Mouse (Mus musculus) heart, embryonic 14.5 days (tissue): ENCODE data around the gene Plch1. TPM values are rescaled to one million over a fixed set of nuclear protein-coding genes. Genes with fewer than 3 reads are reported as not detected.

Source experiments
- ATAC-seq: fragments of 200-750 bp; cut with Nextera tagmentation; 2 replicates; pipeline ENCODE4 v1.8.0; 2017; ENCODE audit warnings: low read depth, moderate TSS enrichment; ENCODE audit not compliant: insufficient number of reproducible peaks, insufficient read depth, low FRiP score
- H3K27ac ChIP-seq, 2 experiments: fragments of 200-500 bp in 1 of 2; fragments of 300-500 bp in 1 of 2; sonication (generic) in 1 of 2; replicated peaks in 1 of 2; 2 replicates each; pipeline ENCODE4 v1.5.1; 2012 to 2014; ENCODE audit warnings: low read depth in 2 of 2, low read length in 2 of 2, control low read depth in 1 of 2, mild to moderate bottlenecking in 1 of 2, mixed read lengths in 1 of 2; ENCODE audit not compliant: control insufficient read depth in 1 of 2, insufficient read depth in 1 of 2
- H3K27me3 ChIP-seq: fragments of 300-500 bp; sonication (generic); 2 replicates; pipeline ENCODE4 v1.6.1; 2014; ENCODE audit warnings: mild to moderate bottlenecking, low read length, control low read depth; ENCODE audit not compliant: control insufficient read depth, insufficient read depth
- H3K36me3 ChIP-seq: fragments of 300-500 bp; sonication (generic); 2 replicates; pipeline ENCODE4 v1.6.1; 2014; ENCODE audit warnings: mild to moderate bottlenecking, control low read depth, low read length, mixed read lengths; ENCODE audit not compliant: control insufficient read depth, insufficient read depth
- H3K4me1 ChIP-seq, 2 experiments: fragments of 200-500 bp in 1 of 2; fragments of 300-500 bp in 1 of 2; sonication (generic) in 1 of 2; 2 replicates each; pipeline ENCODE4 v1.6.1; 2012 to 2014; ENCODE audit warnings: low read length in 2 of 2, control low read depth in 1 of 2, mixed read lengths in 1 of 2; ENCODE audit not compliant: control insufficient read depth in 2 of 2, insufficient read depth in 2 of 2
- H3K4me2 ChIP-seq: fragments of 300-500 bp; sonication (generic); 2 replicates; pipeline ENCODE4 v1.6.1; 2014; ENCODE audit warnings: mild to moderate bottlenecking, low read length
- H3K4me3 ChIP-seq, 2 experiments: fragments of 200-500 bp in 1 of 2; fragments of 300-500 bp in 1 of 2; sonication (generic) in 1 of 2; 2 replicates each; pipeline ENCODE4 v1.5.1; 2012 to 2014; ENCODE audit warnings: low read length in 2 of 2, mild to moderate bottlenecking in 2 of 2, control low read depth in 1 of 2, low read depth in 1 of 2, moderate library complexity in 1 of 2; ENCODE audit not compliant: control insufficient read depth in 1 of 2, insufficient read depth in 1 of 2
- H3K9ac ChIP-seq: fragments of 300-500 bp; sonication (generic); 2 replicates; pipeline ENCODE4 v1.6.1; 2014; ENCODE audit warnings: mild to moderate bottlenecking, low read length
- H3K9me3 ChIP-seq: fragments of 300-500 bp; sonication (generic); 2 replicates; pipeline ENCODE4 v1.6.1; 2016; ENCODE audit warnings: low read length, control low read depth; ENCODE audit not compliant: control insufficient read depth
- WGBS: fragments of 180-500 bp; shearing (Covaris S2); extraction: QIAGEN DNeasy Blood & Tissue Kit; methylation state at CpG from one replicate; pipeline ENCODE4 v1.1.7; 2014; 5-methylcytosine and 5-hydroxymethylcytosine counted together
- polyA plus RNA-seq: library from polyadenylated mRNA; unstranded; fragments of >200 nt; fragmentation: Nextera tagmentation; extraction: Ambion mirVana; gene quantifications from 2 replicates; pipeline ENCODE4 v1.2.1, GENCODE M21; 2014

The Plch1 gene
- polyA plus RNA-seq, 1 experiment from 2014 or later = 0.31 TPM

- ATAC-seq = no peak
- H3K4me2 ChIP-seq = no peak overlapping the region
- H3K36me3 ChIP-seq = no peaks in the 10 kb centered on the region
- H3K4me1 ChIP-seq = no peaks in the 10 kb centered on the region
- no peak overlapping the region for H3K27ac ChIP-seq
- no peak overlapping the region for H3K4me3 ChIP-seq
- H3K9ac ChIP-seq = no peak overlapping the region
- no peaks in the 10 kb centered on the region for H3K27me3 ChIP-seq
- H3K9me3 ChIP-seq = no peaks in the 10 kb centered on the region
These were observed 63.5 kb downstream of the Plch1 start for GRCm38 (mm10) chr3:63835816-63836215.

GRCm38 (mm10) chr3:63823874-63824400 is 75.3 kb downstream of the Plch1 start:
- ATAC-seq = peak; percentile 66; the same call in 1 of the 2 replicates
- Histone ChIP-seq H3K27ac (peak overlapping the region; percentile 32 to 71; a peak in 3 of 4 replicates), H3K9ac (no peak overlapping the region), H3K4me2 (no peak overlapping the region), H3K4me1 (peaks cover 3 to 19% of the 10 kb centered on the region in 2 experiments), H3K27me3 (no peaks in the 10 kb centered on the region), H3K9me3 (no peaks in the 10 kb centered on the region), H3K4me3 (no peak overlapping the region), H3K36me3 (no peaks in the 10 kb centered on the region)
- 0% methylated on average over 1 of the region's 1 CpGs for WGBS

- peaks cover 3 to 19% of the 10 kb centered on the region in 2 experiments for H3K4me1 ChIP-seq
- H3K9me3 ChIP-seq = no peaks in the 10 kb centered on the region
- no peak overlapping the region for H3K27ac ChIP-seq
- no peak overlapping the region for H3K4me3 ChIP-seq
- no peak for ATAC-seq
- H3K27me3 ChIP-seq = no peaks in the 10 kb centered on the region
- no peak overlapping the region for H3K9ac ChIP-seq
- H3K4me2 ChIP-seq = no peak overlapping the region
- no peaks in the 10 kb centered on the region for H3K36me3 ChIP-seq
These were observed 76.6 kb downstream of the Plch1 start for GRCm38 (mm10) chr3:63822631-63823030.

GRCm38 (mm10) chr3:63815131-63815530 is 84.1 kb downstream of the Plch1 start:
- no peaks in the 10 kb centered on the region for H3K27me3 ChIP-seq
- no peak overlapping the region for H3K27ac ChIP-seq
- H3K9me3 ChIP-seq = no peaks in the 10 kb centered on the region
- H3K4me1 ChIP-seq = no peaks in the 10 kb centered on the region
- no peak for ATAC-seq
- no peaks in the 10 kb centered on the region for H3K36me3 ChIP-seq
- no peak overlapping the region for H3K4me3 ChIP-seq
- no peak overlapping the region for H3K9ac ChIP-seq
- H3K4me2 ChIP-seq = no peak overlapping the region
- WGBS = 57% methylated on average over 3 of the region's 3 CpGs

- no peak for ATAC-seq
- Histone ChIP-seq H3K36me3 (no peaks in the 10 kb centered on the region), H3K4me3 (no peak overlapping the region), H3K9me3 (no peaks in the 10 kb centered on the region), H3K27me3 (no peaks in the 10 kb centered on the region), H3K4me1 (no peaks in the 10 kb centered on the region), H3K4me2 (no peak overlapping the region), H3K27ac (no peak overlapping the region), H3K9ac (no peak overlapping the region)
- 78% methylated on average over 1 of the region's 1 CpGs for WGBS
These were observed 85.1 kb downstream of the Plch1 start for GRCm38 (mm10) chr3:63814203-63814602.

- no peak for ATAC-seq
- no peaks in the 10 kb centered on the region for H3K36me3 ChIP-seq
- H3K9me3 ChIP-seq = no peaks in the 10 kb centered on the region
- H3K4me1 ChIP-seq = no peaks in the 10 kb centered on the region
- no peak overlapping the region for H3K4me3 ChIP-seq
- H3K9ac ChIP-seq = no peak overlapping the region
- no peaks in the 10 kb centered on the region for H3K27me3 ChIP-seq
- no peak overlapping the region for H3K27ac ChIP-seq
- no peak overlapping the region for H3K4me2 ChIP-seq
- WGBS = 64% methylated on average over 1 of the region's 1 CpGs
These were observed 92.4 kb downstream of the Plch1 start for GRCm38 (mm10) chr3:63806906-63807305.

GRCm38 (mm10) chr3:63805496-63805895 is 93.8 kb downstream of the Plch1 start:
- no peak overlapping the region for H3K4me2 ChIP-seq
- ATAC-seq = no peak
- no peak overlapping the region for H3K27ac ChIP-seq
- no peak overlapping the region for H3K4me3 ChIP-seq
- WGBS = 78% methylated on average over 2 of the region's 2 CpGs
- H3K36me3 ChIP-seq = no peaks in the 10 kb centered on the region
- H3K9me3 ChIP-seq = no peaks in the 10 kb centered on the region
- H3K4me1 ChIP-seq = no peaks in the 10 kb centered on the region
- no peaks in the 10 kb centered on the region for H3K27me3 ChIP-seq
- H3K9ac ChIP-seq = no peak overlapping the region

GRCm38 (mm10) chr3:63800685-63801084 is 98.6 kb downstream of the Plch1 start:
- Histone ChIP-seq H3K9me3 (no peaks in the 10 kb centered on the region), H3K36me3 (no peaks in the 10 kb centered on the region), H3K27ac (no peak overlapping the region), H3K4me1 (no peaks in the 10 kb centered on the region), H3K9ac (no peak overlapping the region), H3K27me3 (no peaks in the 10 kb centered on the region), H3K4me3 (no peak overlapping the region), H3K4me2 (no peak overlapping the region)
- 36% methylated on average over 5 of the region's 5 CpGs for WGBS
- ATAC-seq = no peak
